Mouse (Mus musculus): ENCODE measurements around the gene Akr1c12. TPM values are rescaled to one million over a fixed set of nuclear protein-coding genes. Genes with fewer than 3 reads are reported as not detected.
"Not testable (repeated sequence)": the region's sequence is repeated elsewhere in the genome, so short reads cannot be mapped to it uniquely, and the experiment has no call there.

Akr1c12 gene
- polyA plus RNA-seq (2015; fragmentation: Nextera tagmentation; extraction: Ambion mirVana): 151 and 173 TPM in 2 replicates

DNA sequence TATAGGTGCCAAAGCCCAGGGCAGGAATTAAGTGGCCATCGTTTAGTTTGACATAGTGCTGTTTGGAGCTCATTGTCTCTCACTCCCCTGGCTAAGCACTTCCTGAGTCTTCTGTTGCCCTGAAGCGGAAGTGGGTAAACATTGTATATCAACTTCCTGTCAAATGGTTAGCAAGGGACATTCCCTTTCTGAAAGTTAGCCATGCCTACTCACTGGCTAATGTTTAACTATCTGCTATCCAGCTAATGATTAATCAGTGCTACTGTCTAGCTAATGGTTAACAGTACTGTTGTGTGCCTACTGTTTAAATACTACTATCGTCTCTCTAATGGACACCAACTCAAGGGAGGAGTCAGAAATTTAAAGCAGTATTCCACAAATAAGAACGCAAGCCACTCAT lies at the start of gene Akr1c12:
Akr1c12 (minus strand) TSS at position 150 of the 400 bp plus-strand sequence.
- Histone ChIP-seq H3K4me1 (ENCODE audit: control insufficient read depth, insufficient read depth, low read length) (no peaks in the 10 kb centered on the region), H3K4me2 (ENCODE audit: low read depth, low read length) (peak within 1 kb of the TSS; percentile 41), H3K27me3 (replicated peaks; ENCODE audit: control insufficient read depth, insufficient read depth, low read length) (no peaks in the 10 kb centered on the region), H3K27ac (ENCODE audit: low read length) (0 out of 2 replicates have a peak within 1 kb of the TSS, but pooled peaks have one; percentile 46), H3K9me3 (ENCODE audit: control insufficient read depth, low read length) (no peaks in the 10 kb centered on the region), H3K9ac (ENCODE audit: low read depth, low read length) (peak within 1 kb of the TSS; percentile 27; the same call in 1 of the 2 replicates), H3K4me3 (ENCODE audit: low read length) (peak within 1 kb of the TSS; percentile 44), H3K36me3 (ENCODE audit: control insufficient read depth, insufficient read depth, low read length) (no peaks in the 10 kb centered on the region)
- ATAC-seq: peak; percentile 97
- 29% methylated on average over 4 of the region's 4 CpGs for WGBS

GRCm38 (mm10) chr13:4318773-4319172 lies 39.5 kb upstream of the Akr1c12 start:
- Histone ChIP-seq H3K27me3 (replicated peaks; ENCODE audit: control insufficient read depth, insufficient read depth, low read length) (no peaks in the 10 kb centered on the region), H3K27ac (ENCODE audit: low read length) (no peak overlapping the region), H3K9me3 (ENCODE audit: control insufficient read depth, low read length) (no peaks in the 10 kb centered on the region), H3K4me1 (ENCODE audit: control insufficient read depth, insufficient read depth, low read length) (no peaks in the 10 kb centered on the region), H3K9ac (ENCODE audit: low read depth, low read length) (no peak overlapping the region), H3K4me2 (ENCODE audit: low read depth, low read length) (no peak overlapping the region), H3K36me3 (ENCODE audit: control insufficient read depth, insufficient read depth, low read length) (no peaks in the 10 kb centered on the region), H3K4me3 (ENCODE audit: low read length) (no peak overlapping the region)
- 92% methylated on average over 2 of the region's 2 CpGs for WGBS
- ATAC-seq: no peak

DNA sequence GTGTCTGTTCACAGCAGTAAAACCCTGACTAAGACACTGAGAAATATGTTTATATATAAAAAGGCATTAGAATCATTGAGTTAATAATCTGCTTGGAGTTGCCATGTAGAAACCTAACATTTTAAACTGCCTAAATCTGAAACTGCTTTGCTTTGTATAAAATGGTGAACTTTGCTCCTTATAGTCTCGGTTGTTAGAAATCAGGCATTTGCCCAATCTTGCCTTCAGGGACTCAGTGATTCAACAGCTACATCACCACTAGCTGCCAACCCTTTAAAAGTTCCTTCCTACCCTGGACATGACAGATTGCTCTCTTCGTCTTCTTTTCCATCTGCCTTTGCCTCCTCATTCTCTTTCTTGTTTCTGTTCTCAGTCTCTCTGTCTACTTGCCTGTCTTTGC lies 34.7 kb upstream of the Akr1c12 start:
- H3K36me3 ChIP-seq (ENCODE audit: control insufficient read depth, insufficient read depth, low read length): no peaks in the 10 kb centered on the region
- no peak overlapping the region for H3K27ac ChIP-seq (ENCODE audit: low read length)
- H3K4me2 ChIP-seq (ENCODE audit: low read depth, low read length): no peak overlapping the region
- no peak overlapping the region for H3K4me3 ChIP-seq (ENCODE audit: low read length)
- H3K4me1 ChIP-seq (ENCODE audit: control insufficient read depth, insufficient read depth, low read length): no peaks in the 10 kb centered on the region
- no peak overlapping the region for H3K9ac ChIP-seq (ENCODE audit: low read depth, low read length)
- no peaks in the 10 kb centered on the region for H3K27me3 ChIP-seq (replicated peaks; ENCODE audit: control insufficient read depth, insufficient read depth, low read length)
- WGBS: 80% methylated on average over 2 of the region's 2 CpGs
- no peaks in the 10 kb centered on the region for H3K9me3 ChIP-seq (ENCODE audit: control insufficient read depth, low read length)
- ATAC-seq: no peak

GRCm38 (mm10) chr13:4304861-4305565 lies 25.8 kb upstream of the Akr1c12 start:
- H3K4me1 ChIP-seq (ENCODE audit: control insufficient read depth, insufficient read depth, low read length): no peaks in the 10 kb centered on the region
- no peaks in the 10 kb centered on the region for H3K27me3 ChIP-seq (replicated peaks; ENCODE audit: control insufficient read depth, insufficient read depth, low read length)
- no peak overlapping the region for H3K4me3 ChIP-seq (ENCODE audit: low read length)
- ATAC-seq: no peak
- no peak overlapping the region for H3K27ac ChIP-seq (ENCODE audit: low read length)
- 28% methylated on average over 2 of the region's 2 CpGs for WGBS
- no peak overlapping the region for H3K4me2 ChIP-seq (ENCODE audit: low read depth, low read length)
- H3K9me3 ChIP-seq (ENCODE audit: control insufficient read depth, low read length): no peaks in the 10 kb centered on the region
- no peak overlapping the region for H3K9ac ChIP-seq (ENCODE audit: low read depth, low read length)
- no peaks in the 10 kb centered on the region for H3K36me3 ChIP-seq (ENCODE audit: control insufficient read depth, insufficient read depth, low read length)

DNA sequence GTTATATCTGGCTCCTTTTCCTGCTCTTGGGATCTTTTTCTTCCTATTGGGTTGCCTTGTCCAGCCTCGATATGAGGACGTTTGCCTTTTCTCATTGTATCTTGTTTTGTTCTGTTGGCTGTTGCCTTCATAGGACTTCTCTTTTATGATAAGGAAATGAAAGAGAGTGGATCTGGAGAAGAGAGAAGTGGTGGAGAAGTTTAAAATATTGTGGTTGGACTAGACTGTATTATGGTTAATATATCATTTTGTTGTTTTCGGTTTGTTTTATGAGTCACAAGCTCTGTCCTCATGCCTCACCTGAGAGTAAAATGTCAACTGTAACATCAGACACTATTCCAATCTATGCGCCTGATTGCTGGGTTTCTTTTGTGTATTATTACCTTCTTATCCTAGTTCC lies 17.8 kb upstream of the Akr1c12 start:
- Histone ChIP-seq H3K4me2 (ENCODE audit: low read depth, low read length) (no peak overlapping the region), H3K9me3 (ENCODE audit: control insufficient read depth, low read length) (no peaks in the 10 kb centered on the region), H3K27ac (ENCODE audit: low read length) (no peak overlapping the region), H3K27me3 (replicated peaks; ENCODE audit: control insufficient read depth, insufficient read depth, low read length) (no peaks in the 10 kb centered on the region), H3K36me3 (ENCODE audit: control insufficient read depth, insufficient read depth, low read length) (no peaks in the 10 kb centered on the region), H3K4me3 (ENCODE audit: low read length) (no peak overlapping the region), H3K4me1 (ENCODE audit: control insufficient read depth, insufficient read depth, low read length) (no peaks in the 10 kb centered on the region), H3K9ac (ENCODE audit: low read depth, low read length) (no peak overlapping the region)
- no peak for ATAC-seq
- 93% methylated on average over 4 of the region's 4 CpGs for WGBS

- no peak for ATAC-seq
- no peak overlapping the region for H3K9ac ChIP-seq (ENCODE audit: low read depth, low read length)
- no peaks in the 10 kb centered on the region for H3K4me1 ChIP-seq (ENCODE audit: control insufficient read depth, insufficient read depth, low read length)
- H3K27ac ChIP-seq (ENCODE audit: low read length): no peak overlapping the region
- H3K9me3 ChIP-seq (ENCODE audit: control insufficient read depth, low read length): no peaks in the 10 kb centered on the region
- WGBS: 37% methylated on average over 7 of the region's 7 CpGs
- H3K27me3 ChIP-seq (replicated peaks; ENCODE audit: control insufficient read depth, insufficient read depth, low read length): no peaks in the 10 kb centered on the region
- no peak overlapping the region for H3K4me2 ChIP-seq (ENCODE audit: low read depth, low read length)
- H3K36me3 ChIP-seq (ENCODE audit: control insufficient read depth, insufficient read depth, low read length): no peaks in the 10 kb centered on the region
- H3K4me3 ChIP-seq (ENCODE audit: low read length): no peak overlapping the region
These were observed 2.5 kb upstream of the Akr1c12 start for GRCm38 (mm10) chr13:4281471-4282412.

DNA sequence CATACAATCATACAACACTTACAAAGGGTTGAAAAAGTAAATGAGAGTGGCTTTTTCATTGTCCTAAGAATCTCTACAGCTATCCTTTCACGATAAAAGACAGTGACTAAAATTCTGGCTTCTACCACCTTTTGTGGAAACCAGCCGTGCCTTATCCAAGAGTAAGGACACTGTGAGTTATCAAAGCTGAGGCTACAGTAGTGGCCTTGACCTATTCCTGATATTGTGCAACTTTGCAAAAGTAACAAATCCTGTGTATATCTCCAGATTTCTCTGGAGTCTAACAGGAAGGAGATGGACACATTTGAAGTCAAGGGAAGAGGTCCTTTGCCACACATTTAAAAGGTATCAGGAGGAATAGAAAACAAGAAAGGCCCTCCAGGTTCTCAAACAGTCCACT lies 1.7 kb downstream of the Akr1c12 start:
- Histone ChIP-seq H3K27me3 (replicated peaks; ENCODE audit: control insufficient read depth, insufficient read depth, low read length) (no peaks in the 10 kb centered on the region), H3K4me3 (ENCODE audit: low read length) (no peak overlapping the region), H3K27ac (ENCODE audit: low read length) (no peak overlapping the region), H3K4me2 (ENCODE audit: low read depth, low read length) (no peak overlapping the region), H3K36me3 (ENCODE audit: control insufficient read depth, insufficient read depth, low read length) (no peaks in the 10 kb centered on the region), H3K4me1 (ENCODE audit: control insufficient read depth, insufficient read depth, low read length) (no peaks in the 10 kb centered on the region), H3K9me3 (ENCODE audit: control insufficient read depth, low read length) (no peaks in the 10 kb centered on the region), H3K9ac (ENCODE audit: low read depth, low read length) (no peak overlapping the region)
- ATAC-seq: no peak
- 78% methylated on average over 2 of the region's 2 CpGs for WGBS

DNA sequence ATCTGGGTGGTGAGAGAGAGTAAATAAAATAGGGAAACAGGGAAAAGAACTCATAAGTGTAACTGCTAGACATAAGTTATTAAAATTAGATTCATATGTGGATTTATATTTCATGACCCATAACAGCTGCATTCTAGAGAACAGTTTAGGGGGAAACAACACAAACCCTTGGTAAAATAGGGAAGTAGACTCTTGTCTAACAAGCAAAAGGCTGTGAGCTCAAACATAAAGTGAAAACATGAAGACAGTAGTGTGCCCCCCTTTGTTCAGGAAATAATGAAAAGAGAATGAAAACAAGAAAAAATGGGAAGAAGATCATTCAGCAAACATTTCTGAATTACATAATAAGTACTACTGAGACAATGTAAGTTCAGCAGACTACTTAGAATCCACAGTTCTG lies 8.4 kb downstream of the Akr1c12 start:
- no peak overlapping the region for H3K4me2 ChIP-seq (ENCODE audit: low read depth, low read length)
- ATAC-seq: no peak

DNA sequence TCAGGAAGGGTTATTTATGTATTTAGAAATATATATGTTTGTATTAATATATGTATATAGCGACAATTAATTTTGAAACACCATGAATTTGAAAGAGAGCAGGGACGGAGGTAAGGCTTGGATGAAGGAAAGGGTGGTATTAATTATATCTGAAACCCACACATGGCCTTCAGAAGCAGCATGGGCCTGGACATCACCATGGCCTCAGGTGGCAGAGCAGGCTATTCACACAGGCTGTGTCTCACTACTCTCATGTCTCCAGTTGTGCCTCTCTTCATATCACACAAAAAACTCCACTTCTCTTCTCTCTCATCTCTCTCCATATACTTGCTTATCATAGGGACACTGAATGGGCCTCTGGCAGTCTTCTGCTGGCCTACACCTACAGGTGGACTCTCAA lies 13.8 kb downstream of the Akr1c12 start:
- not testable (repeated sequence) for H3K4me2 ChIP-seq (ENCODE audit: low read depth, low read length); H3K4me1 ChIP-seq (ENCODE audit: control insufficient read depth, insufficient read depth, low read length); H3K4me3 ChIP-seq (ENCODE audit: low read length); H3K27ac ChIP-seq (ENCODE audit: low read length); H3K9ac ChIP-seq (ENCODE audit: low read depth, low read length); H3K36me3 ChIP-seq (ENCODE audit: control insufficient read depth, insufficient read depth, low read length); H3K9me3 ChIP-seq (ENCODE audit: control insufficient read depth, low read length); H3K27me3 ChIP-seq (replicated peaks; ENCODE audit: control insufficient read depth, insufficient read depth, low read length)
- peak; percentile 63 for ATAC-seq
- 89% methylated on average over 2 of the region's 2 CpGs for WGBS

More for the DNA sequence above, 8.4 kb downstream of the Akr1c12 start:
- no peak overlapping the region for H3K4me3 ChIP-seq (ENCODE audit: low read length)
- H3K36me3 ChIP-seq (ENCODE audit: control insufficient read depth, insufficient read depth, low read length): no peaks in the 10 kb centered on the region
- no peak overlapping the region for H3K9ac ChIP-seq (ENCODE audit: low read depth, low read length)
- no peaks in the 10 kb centered on the region for H3K4me1 ChIP-seq (ENCODE audit: control insufficient read depth, insufficient read depth, low read length)
- H3K27me3 ChIP-seq (replicated peaks; ENCODE audit: control insufficient read depth, insufficient read depth, low read length): no peaks in the 10 kb centered on the region
- no peak overlapping the region for H3K27ac ChIP-seq (ENCODE audit: low read length)
- no peaks in the 10 kb centered on the region for H3K9me3 ChIP-seq (ENCODE audit: control insufficient read depth, low read length)
